Mouse (Mus musculus) cerebellum, adult 11-12 months (tissue): ENCODE results near the gene Olfr1087.
"Not testable (repeated sequence)": the region's sequence is repeated elsewhere in the genome, so short reads cannot be mapped to it uniquely, and the experiment has no call there.

Experiments used
- DNase-seq: peaks from one replicate; pipeline ENCODE4 v3.0.0; 2022

Olfr1087 gene

GRCm38 (mm10) chr2:86698295-86698694 lies at the start of gene Olfr1087:
Gene Olfr1087, minus strand, starts transcription at chr2:86698395.
- DNase-seq: no peak

- no peak for DNase-seq
Observed at GRCm38 (mm10) chr2:86733601-86734000, 35.4 kb upstream of the Olfr1087 start, which contains the start of gene Olfr1089. Gene Olfr1089, minus strand, starts transcription at chr2:86733701.

GRCm38 (mm10) chr2:86679992-86680391 lies 18.2 kb downstream of the Olfr1087 start, which contains the start of gene Olfr1086:
Gene Olfr1086, minus strand, starts transcription at chr2:86680092.
- DNase-seq: no peak

GRCm38 (mm10) chr2:86661919-86662318 lies 36.3 kb downstream of the Olfr1087 start, which contains the start of gene Olfr1085:
Gene Olfr1085, minus strand, starts transcription at chr2:86662019.
- DNase-seq: no peak

- not testable (repeated sequence) for DNase-seq
Observed at GRCm38 (mm10) chr2:86639625-86640024, 58.6 kb downstream of the Olfr1087 start, which contains the start of gene Olfr1084. Gene Olfr1084, minus strand, starts transcription at chr2:86639725.
